Mouse (Mus musculus): ENCODE data around the gene Hp. TPM values are rescaled to one million over a fixed set of nuclear protein-coding genes. Genes with fewer than 3 reads are reported as not detected.

Hp gene
- total RNA-seq (2021), result 1 to 10 TPM in 1 of 2 experiments, under 1 TPM in 1; 0.99 to 1.2 TPM

GRCm38 (mm10) chr8:109578900-109579301, at the start of gene Hp:
TSS of gene Hp (minus strand) at chr8:109579172.
- DNase-seq, result no peak

- DNase-seq, result no peak
Observed at GRCm38 (mm10) chr8:109628638-109629037, 49.7 kb upstream of the Hp start.

- DNase-seq, result no peak
Observed at GRCm38 (mm10) chr8:109615569-109615968, 36.6 kb upstream of the Hp start.

- no peak for DNase-seq
Observed at GRCm38 (mm10) chr8:109614243-109615210, 35.6 kb upstream of the Hp start, which contains the start of gene Pkd1l3. TSS of gene Pkd1l3 (plus strand) at chr8:109614517.

- peak; percentile 47 for DNase-seq
Observed at GRCm38 (mm10) chr8:109609153-109609502, 30.2 kb upstream of the Hp start.

- DNase-seq, result peak; percentile 95
Observed at GRCm38 (mm10) chr8:109608271-109609152, 29.5 kb upstream of the Hp start, which contains the start of gene Dhodh. TSS of gene Dhodh (minus strand) at chr8:109608673.

- DNase-seq, result no peak
Observed at GRCm38 (mm10) chr8:109607650-109608049, 28.7 kb upstream of the Hp start.

- DNase-seq, result no peak
Observed at GRCm38 (mm10) chr8:109606725-109607124, 27.8 kb upstream of the Hp start.

- DNase-seq, result peak; percentile 64
Observed at GRCm38 (mm10) chr8:109595854-109596253, 16.9 kb upstream of the Hp start.

GRCm38 (mm10) chr8:109593117-109593788, 14.3 kb upstream of the Hp start:
- peak; percentile 18 for DNase-seq

GRCm38 (mm10) chr8:109592164-109592563, 13.2 kb upstream of the Hp start:
- no peak for DNase-seq

GRCm38 (mm10) chr8:109591367-109591766, 12.4 kb upstream of the Hp start:
- no peak for DNase-seq

- DNase-seq, result no peak
Observed at GRCm38 (mm10) chr8:109590901-109591300, 11.9 kb upstream of the Hp start.

- no peak for DNase-seq
Observed at GRCm38 (mm10) chr8:109586972-109587504, 8.1 kb upstream of the Hp start.

GRCm38 (mm10) chr8:109585652-109586051, 6.7 kb upstream of the Hp start:
- DNase-seq, result no peak

- no peak for DNase-seq
Observed at GRCm38 (mm10) chr8:109584830-109585229, 5.9 kb upstream of the Hp start.

- DNase-seq, result no peak
Observed at GRCm38 (mm10) chr8:109584293-109584692, 5.3 kb upstream of the Hp start.

- no peak for DNase-seq
Observed at GRCm38 (mm10) chr8:109576311-109576710, 2.7 kb downstream of the Hp start.

GRCm38 (mm10) chr8:109571139-109571538, 7.8 kb downstream of the Hp start:
- no peak for DNase-seq

GRCm38 (mm10) chr8:109565498-109566333, 13.3 kb downstream of the Hp start, which contains the start of the genes Dhx38 and Txnl4b:
TSS of gene Dhx38 (minus strand) at chr8:109565861.
TSS of gene Txnl4b (plus strand) at chr8:109565892.
- DNase-seq, result peak; percentile 99

GRCm38 (mm10) chr8:109564766-109565165, 14.2 kb downstream of the Hp start:
- DNase-seq, result no peak

All from heart, postnatal 4 days (tissue).